Mouse (Mus musculus): ENCODE measurements around the gene 9430097D07Rik. TPM values are rescaled to one million over a fixed set of nuclear protein-coding genes. Genes with fewer than 3 reads are reported as not detected.

Gene 9430097D07Rik
- polyA plus RNA-seq, 1 experiment = 0.04 TPM

- Histone ChIP-seq H3K4me3 (no peak overlapping the region), H3K36me3 (ENCODE audit: control insufficient read depth, insufficient read depth) (no peaks in the 10 kb centered on the region), H3ac (ENCODE audit: control insufficient read depth, insufficient read length) (no peak overlapping the region), H3K4me2 (ENCODE audit: low read depth) (no peak overlapping the region), H3K79me2 (ENCODE audit: control insufficient read depth, insufficient read depth) (no peaks in the 10 kb centered on the region), H3K27me3 (ENCODE audit: control insufficient read depth, insufficient read depth, insufficient read length) (no peaks in the 10 kb centered on the region)
- TF ChIP-seq MYOD1 (IDR thresholded peaks at IDR 0.05; ENCODE audit: control insufficient read depth in 1 of 3, insufficient read length in 2 of 3, low read depth in 2 of 3) = no peak
- TF ChIP-seq TCF12 (IDR thresholded peaks at IDR 0.05; ENCODE audit: insufficient read depth, poor library complexity, severe bottlenecking) = no peak
- no peak for TF ChIP-seq TCF3 (IDR thresholded peaks at IDR 0.05; ENCODE audit: insufficient read length, low read depth)
- no peak for TF ChIP-seq CEBPB (IDR thresholded peaks at IDR 0.05; ENCODE audit: insufficient read depth, poor library complexity, severe bottlenecking)
- TF ChIP-seq REST (IDR thresholded peaks at IDR 0.05; ENCODE audit: insufficient read depth, insufficient read length) = no peak
- TF ChIP-seq MYOG (IDR thresholded peaks at IDR 0.05; ENCODE audit: control insufficient read depth in 1 of 3, insufficient read depth in 1 of 3, insufficient read length in 2 of 3, low read depth in 2 of 3) = no peak
- TF ChIP-seq SRF (IDR thresholded peaks at IDR 0.05; ENCODE audit: control insufficient read depth, insufficient read length, low read depth) = no peak
- TF ChIP-seq POLR2A (IDR thresholded peaks at IDR 0.05; ENCODE audit: insufficient read length, low read depth) = no peak
- TF ChIP-seq POLR2AphosphoS2 (IDR thresholded peaks at IDR 0.05; ENCODE audit: insufficient read length, low read depth) = no peak
- TF ChIP-seq E2F4 (IDR thresholded peaks at IDR 0.05; ENCODE audit: insufficient read depth) = no peak
- TF ChIP-seq MAX (IDR thresholded peaks at IDR 0.05; ENCODE audit: low read depth) = no peak
- TF ChIP-seq USF1 (IDR thresholded peaks at IDR 0.05; ENCODE audit: low read depth) = no peak
Measured at GRCm38 (mm10) chr2:32530479-32530878, 45.0 kb downstream of the 9430097D07Rik start.

GRCm38 (mm10) chr2:32528326-32528725, 47.2 kb downstream of the 9430097D07Rik start:
- Histone ChIP-seq H3ac (ENCODE audit: control insufficient read depth, insufficient read length) (no peak overlapping the region), H3K27me3 (ENCODE audit: control insufficient read depth, insufficient read depth, insufficient read length) (no peaks in the 10 kb centered on the region), H3K4me3 (no peak overlapping the region), H3K4me2 (ENCODE audit: low read depth) (no peak overlapping the region), H3K36me3 (ENCODE audit: control insufficient read depth, insufficient read depth) (no peaks in the 10 kb centered on the region), H3K79me2 (ENCODE audit: control insufficient read depth, insufficient read depth) (no peaks in the 10 kb centered on the region)
- TF ChIP-seq POLR2A (IDR thresholded peaks at IDR 0.05; ENCODE audit: insufficient read length, low read depth) (no peak), E2F4 (IDR thresholded peaks at IDR 0.05; ENCODE audit: insufficient read depth) (no peak), MAX (IDR thresholded peaks at IDR 0.05; ENCODE audit: low read depth) (no peak), TCF12 (IDR thresholded peaks at IDR 0.05; ENCODE audit: insufficient read depth, poor library complexity, severe bottlenecking) (no peak), POLR2AphosphoS2 (IDR thresholded peaks at IDR 0.05; ENCODE audit: insufficient read length, low read depth) (no peak), CEBPB (IDR thresholded peaks at IDR 0.05; ENCODE audit: insufficient read depth, poor library complexity, severe bottlenecking) (no peak), TCF3 (IDR thresholded peaks at IDR 0.05; ENCODE audit: insufficient read length, low read depth) (no peak), MYOD1 (IDR thresholded peaks at IDR 0.05; ENCODE audit: control insufficient read depth in 1 of 3, insufficient read length in 2 of 3, low read depth in 2 of 3) (no peak), USF1 (IDR thresholded peaks at IDR 0.05; ENCODE audit: low read depth) (no peak), MYOG (IDR thresholded peaks at IDR 0.05; ENCODE audit: control insufficient read depth in 1 of 3, insufficient read depth in 1 of 3, insufficient read length in 2 of 3, low read depth in 2 of 3) (no peak)

- Histone ChIP-seq H3K4me2 (ENCODE audit: low read depth) (peak overlapping the region; percentile 57), H3K4me3 (no peak overlapping the region), H3K36me3 (ENCODE audit: control insufficient read depth, insufficient read depth) (no peaks in the 10 kb centered on the region), H3ac (ENCODE audit: control insufficient read depth, insufficient read length) (no peak overlapping the region), H3K27me3 (ENCODE audit: control insufficient read depth, insufficient read depth, insufficient read length) (no peaks in the 10 kb centered on the region), H3K79me2 (ENCODE audit: control insufficient read depth, insufficient read depth) (no peaks in the 10 kb centered on the region)
- TF ChIP-seq MAX (IDR thresholded peaks at IDR 0.05; ENCODE audit: low read depth) (no peak), MYOD1 (IDR thresholded peaks at IDR 0.05; ENCODE audit: control insufficient read depth in 1 of 3, insufficient read length in 2 of 3, low read depth in 2 of 3) (no peak), POLR2A (IDR thresholded peaks at IDR 0.05; ENCODE audit: insufficient read length, low read depth) (no peak), USF1 (IDR thresholded peaks at IDR 0.05; ENCODE audit: low read depth) (peak; percentile 6), TCF12 (IDR thresholded peaks at IDR 0.05; ENCODE audit: insufficient read depth, poor library complexity, severe bottlenecking) (no peak), E2F4 (IDR thresholded peaks at IDR 0.05; ENCODE audit: insufficient read depth) (no peak), MYOG (IDR thresholded peaks at IDR 0.05; ENCODE audit: control insufficient read depth in 1 of 3, insufficient read depth in 1 of 3, insufficient read length in 2 of 3, low read depth in 2 of 3) (peak in 1 of 3 experiments; percentile 30), CEBPB (IDR thresholded peaks at IDR 0.05; ENCODE audit: insufficient read depth, poor library complexity, severe bottlenecking) (no peak), SRF (IDR thresholded peaks at IDR 0.05; ENCODE audit: control insufficient read depth, insufficient read length, low read depth) (no peak), POLR2AphosphoS2 (IDR thresholded peaks at IDR 0.05; ENCODE audit: insufficient read length, low read depth) (no peak), REST (IDR thresholded peaks at IDR 0.05; ENCODE audit: insufficient read depth, insufficient read length) (no peak), TCF3 (IDR thresholded peaks at IDR 0.05; ENCODE audit: insufficient read length, low read depth) (no peak)
Measured at GRCm38 (mm10) chr2:32527468-32527966, 48.0 kb downstream of the 9430097D07Rik start.

- Histone ChIP-seq H3K4me3 (no peak overlapping the region), H3ac (ENCODE audit: control insufficient read depth, insufficient read length) (no peak overlapping the region), H3K36me3 (ENCODE audit: control insufficient read depth, insufficient read depth) (no peaks in the 10 kb centered on the region), H3K79me2 (ENCODE audit: control insufficient read depth, insufficient read depth) (no peaks in the 10 kb centered on the region), H3K27me3 (ENCODE audit: control insufficient read depth, insufficient read depth, insufficient read length) (no peaks in the 10 kb centered on the region), H3K4me2 (ENCODE audit: low read depth) (no peak overlapping the region)
- no peak for TF ChIP-seq MAX (IDR thresholded peaks at IDR 0.05; ENCODE audit: low read depth)
- no peak for TF ChIP-seq MYOG (IDR thresholded peaks at IDR 0.05; ENCODE audit: control insufficient read depth in 1 of 3, insufficient read depth in 1 of 3, insufficient read length in 2 of 3, low read depth in 2 of 3)
- no peak for TF ChIP-seq TCF12 (IDR thresholded peaks at IDR 0.05; ENCODE audit: insufficient read depth, poor library complexity, severe bottlenecking)
- no peak for TF ChIP-seq MYOD1 (IDR thresholded peaks at IDR 0.05; ENCODE audit: control insufficient read depth in 1 of 3, insufficient read length in 2 of 3, low read depth in 2 of 3)
- TF ChIP-seq CEBPB (IDR thresholded peaks at IDR 0.05; ENCODE audit: insufficient read depth, poor library complexity, severe bottlenecking) = no peak
- no peak for TF ChIP-seq REST (IDR thresholded peaks at IDR 0.05; ENCODE audit: insufficient read depth, insufficient read length)
- no peak for TF ChIP-seq USF1 (IDR thresholded peaks at IDR 0.05; ENCODE audit: low read depth)
- no peak for TF ChIP-seq POLR2A (IDR thresholded peaks at IDR 0.05; ENCODE audit: insufficient read length, low read depth)
- TF ChIP-seq SRF (IDR thresholded peaks at IDR 0.05; ENCODE audit: control insufficient read depth, insufficient read length, low read depth) = no peak
- TF ChIP-seq POLR2AphosphoS2 (IDR thresholded peaks at IDR 0.05; ENCODE audit: insufficient read length, low read depth) = no peak
- no peak for TF ChIP-seq E2F4 (IDR thresholded peaks at IDR 0.05; ENCODE audit: insufficient read depth)
- TF ChIP-seq TCF3 (IDR thresholded peaks at IDR 0.05; ENCODE audit: insufficient read length, low read depth) = no peak
Measured at GRCm38 (mm10) chr2:32525816-32526215, 49.7 kb downstream of the 9430097D07Rik start.

Measured in myocyte (in vitro differentiated cells).